Mouse (Mus musculus): ENCODE measurements at regions not wholly inside any gene's neighbourhood (a gene's known extent, or its start where the extent isn't known, plus 50 kb on each side); places are given as distances from the start of the nearest gene placed in this dataset.
"Not testable (repeated sequence)": the region's sequence is repeated elsewhere in the genome, so short reads cannot be mapped to it uniquely, and the experiment has no call there.

DNA sequence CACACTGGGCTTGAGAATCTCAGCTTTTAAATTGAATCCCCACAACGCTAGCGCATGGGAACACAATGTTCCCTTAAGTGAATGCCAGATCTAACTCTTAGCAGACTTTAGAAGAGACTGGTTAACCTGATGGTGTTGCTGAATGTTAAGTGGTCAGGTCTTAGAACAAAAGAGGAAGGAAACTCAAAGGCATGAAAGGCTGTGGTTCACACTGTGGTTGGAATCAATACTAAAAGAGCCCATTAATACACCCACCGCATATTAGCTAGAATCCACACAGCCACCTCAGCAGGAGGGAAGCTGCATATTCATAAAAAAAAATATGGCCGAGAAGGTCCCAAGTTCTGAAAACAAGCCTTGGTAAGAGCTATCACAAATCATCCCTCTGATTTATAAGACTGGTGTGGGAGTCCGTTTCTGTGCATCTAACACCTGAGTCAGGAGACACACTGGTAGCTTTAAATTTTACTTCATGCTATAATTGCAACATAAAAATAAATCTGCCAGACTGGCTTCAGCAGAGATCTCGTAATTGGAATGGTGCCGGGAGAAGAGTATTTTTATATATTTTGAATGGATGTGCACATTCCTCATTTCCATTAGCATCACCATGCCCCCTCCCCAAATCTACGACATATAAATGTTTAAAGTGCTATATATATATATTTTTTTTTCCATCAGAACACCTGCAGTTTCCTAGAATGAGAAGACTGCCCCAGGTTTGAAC lies 259.3 kb downstream of the Tpbg start:
- DNase-seq (ENCODE audit: low spot score) (no peak), ATAC-seq (no peak)
- Histone ChIP-seq H3K9me3 (ENCODE audit: low read length) (no peaks in the 10 kb centered on the region), H3K27ac (ENCODE audit: low read length) (no peak overlapping the region), H3K4me1 (ENCODE audit: insufficient read depth, low read depth, low read length) (no peaks in the 10 kb centered on the region), H3K27me3 (replicated peaks; ENCODE audit: insufficient read depth, low read length) (no peaks in the 10 kb centered on the region), H3K36me3 (ENCODE audit: insufficient read depth, low read length) (no peaks in the 10 kb centered on the region), H3K4me2 (replicated peaks; ENCODE audit: low read depth, low read length) (no peak overlapping the region), H3K4me3 (ENCODE audit: low read depth, low read length) (no peak overlapping the region), H3K9ac (replicated peaks; ENCODE audit: low read depth) (no peak overlapping the region)
- 86% methylated on average over 8 of the region's 8 CpGs for WGBS
- TF ChIP-seq CTCF (IDR thresholded peaks at IDR 0.05) (no peak), EP300 (IDR thresholded peaks at IDR 0.05) (no peak)

DNA sequence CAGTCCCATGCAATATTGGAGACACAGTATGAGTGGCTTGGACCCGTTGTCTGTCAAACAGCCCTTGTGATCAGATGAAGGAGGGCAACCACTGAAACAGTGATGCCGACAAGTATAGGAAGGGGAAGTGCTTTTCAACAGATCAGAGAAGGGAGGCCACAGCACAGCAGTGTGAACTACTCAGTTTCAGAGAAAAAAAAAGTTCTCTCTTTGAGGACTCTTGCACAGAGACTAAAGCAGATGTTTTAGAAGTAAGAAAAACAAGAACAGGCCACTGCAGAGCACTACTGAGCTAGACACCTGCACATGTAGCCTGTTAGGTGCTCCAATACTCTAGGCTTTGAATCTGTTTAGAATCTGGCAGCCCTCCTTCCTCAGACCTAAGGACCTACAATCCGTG lies 261.4 kb downstream of the Tpbg start:
- Histone ChIP-seq H3K27me3 (replicated peaks; ENCODE audit: insufficient read depth, low read length) (no peaks in the 10 kb centered on the region), H3K36me3 (ENCODE audit: insufficient read depth, low read length) (no peaks in the 10 kb centered on the region), H3K4me3 (ENCODE audit: low read depth, low read length) (no peak overlapping the region), H3K27ac (ENCODE audit: low read length) (no peak overlapping the region), H3K4me2 (replicated peaks; ENCODE audit: low read depth, low read length) (no peak overlapping the region), H3K9me3 (ENCODE audit: low read length) (no peaks in the 10 kb centered on the region), H3K4me1 (ENCODE audit: insufficient read depth, low read depth, low read length) (no peaks in the 10 kb centered on the region), H3K9ac (replicated peaks; ENCODE audit: low read depth) (no peak overlapping the region)
- ATAC-seq (no peak), DNase-seq (ENCODE audit: low spot score) (no peak)
- WGBS, result 55% methylated on average over 3 of the region's 3 CpGs
- TF ChIP-seq EP300 (IDR thresholded peaks at IDR 0.05) (no peak), CTCF (IDR thresholded peaks at IDR 0.05) (no peak)

DNA sequence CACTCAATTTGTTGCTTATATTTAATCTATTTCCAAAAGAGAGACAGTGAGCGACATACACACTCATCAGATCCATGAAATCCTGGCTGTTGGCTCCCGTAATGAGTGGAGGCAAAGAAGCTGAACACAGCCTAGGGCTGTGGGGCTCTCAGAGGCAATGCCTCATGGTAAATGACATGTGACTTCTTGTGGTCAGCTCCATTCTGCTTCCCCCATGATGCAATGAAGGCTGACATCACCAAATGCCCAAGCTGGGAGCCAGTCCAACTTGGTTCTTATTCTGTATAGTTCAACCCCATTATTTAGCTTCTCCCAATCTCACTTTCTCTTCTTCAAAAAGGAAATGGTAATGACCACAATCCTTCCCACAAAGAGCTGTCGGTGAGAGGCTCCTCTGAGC lies 262.5 kb downstream of the Tpbg start:
- Histone ChIP-seq H3K4me3 (ENCODE audit: low read depth, low read length) (no peak overlapping the region), H3K9ac (replicated peaks; ENCODE audit: low read depth) (no peak overlapping the region), H3K36me3 (ENCODE audit: insufficient read depth, low read length) (no peaks in the 10 kb centered on the region), H3K9me3 (ENCODE audit: low read length) (no peaks in the 10 kb centered on the region), H3K4me2 (replicated peaks; ENCODE audit: low read depth, low read length) (no peak overlapping the region), H3K27me3 (replicated peaks; ENCODE audit: insufficient read depth, low read length) (no peaks in the 10 kb centered on the region), H3K27ac (ENCODE audit: low read length) (no peak overlapping the region), H3K4me1 (ENCODE audit: insufficient read depth, low read depth, low read length) (0 out of 2 replicates have a peak, but pooled peaks cover 3% of the 10 kb centered on the region)
- no peak for ATAC-seq
- 68% methylated on average over 3 of the region's 3 CpGs for WGBS
- no peak for DNase-seq (ENCODE audit: low spot score)
- TF ChIP-seq EP300 (IDR thresholded peaks at IDR 0.05) (no peak), CTCF (IDR thresholded peaks at IDR 0.05) (no peak)

DNA sequence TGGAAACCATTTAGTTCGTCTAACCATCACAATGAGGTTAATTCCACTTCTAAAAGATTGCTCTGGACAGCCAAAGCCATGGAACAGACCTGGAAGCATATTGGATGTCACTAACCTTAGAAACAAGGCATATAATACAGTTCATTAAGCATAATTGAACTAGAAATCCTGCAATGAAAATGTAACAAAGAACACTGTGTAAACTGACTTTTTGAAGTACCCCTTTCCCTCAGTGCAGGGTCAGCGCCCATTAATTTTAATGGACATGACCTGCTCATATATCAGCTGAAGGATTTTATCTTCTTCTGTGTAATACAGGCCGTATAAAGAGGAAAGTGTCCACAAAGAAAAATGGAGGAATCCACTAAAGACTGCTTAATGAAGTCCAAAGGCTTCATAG lies 263.7 kb downstream of the Tpbg start:
- H3K36me3 ChIP-seq (ENCODE audit: insufficient read depth, low read length), result no peaks in the 10 kb centered on the region
- 0 out of 2 replicates have a peak, but pooled peaks cover 3% of the 10 kb centered on the region for H3K4me1 ChIP-seq (ENCODE audit: insufficient read depth, low read depth, low read length)
- no peak overlapping the region for H3K4me2 ChIP-seq (replicated peaks; ENCODE audit: low read depth, low read length)
- no peak for TF ChIP-seq CTCF (IDR thresholded peaks at IDR 0.05)
- TF ChIP-seq EP300 (IDR thresholded peaks at IDR 0.05), result no peak
- H3K27me3 ChIP-seq (replicated peaks; ENCODE audit: insufficient read depth, low read length), result no peaks in the 10 kb centered on the region
- no peak for ATAC-seq
- WGBS, result 81% methylated on average over 3 of the region's 3 CpGs
- no peak for DNase-seq (ENCODE audit: low spot score)
- no peak overlapping the region for H3K4me3 ChIP-seq (ENCODE audit: low read depth, low read length)
- H3K27ac ChIP-seq (ENCODE audit: low read length), result no peak overlapping the region
- H3K9ac ChIP-seq (replicated peaks; ENCODE audit: low read depth), result no peak overlapping the region
- H3K9me3 ChIP-seq (ENCODE audit: low read length), result no peaks in the 10 kb centered on the region

DNA sequence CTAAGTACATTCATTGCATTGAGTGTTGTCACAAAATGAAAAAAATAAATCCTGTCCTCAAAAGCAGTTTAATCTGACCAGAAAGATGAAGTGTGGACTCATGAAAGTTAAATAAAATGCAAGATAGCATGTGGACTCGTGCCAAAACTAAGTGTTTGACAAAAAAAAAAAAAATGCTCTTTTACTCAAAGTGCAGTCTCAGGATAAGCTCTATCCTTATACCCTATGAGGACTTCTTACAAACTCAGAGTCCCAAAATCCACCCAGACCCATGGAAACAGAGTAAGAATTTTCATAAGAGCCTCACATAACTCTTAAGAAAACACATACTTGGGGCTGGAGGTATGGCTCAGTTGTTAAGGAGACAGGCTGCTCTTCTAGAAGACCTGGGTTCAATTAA lies 267.7 kb downstream of the Tpbg start:
- no peak overlapping the region for H3K9ac ChIP-seq (replicated peaks; ENCODE audit: low read depth)
- H3K4me3 ChIP-seq (ENCODE audit: low read depth, low read length), result no peak overlapping the region
- 0 out of 2 replicates have a peak, but pooled peaks cover 3% of the 10 kb centered on the region for H3K4me1 ChIP-seq (ENCODE audit: insufficient read depth, low read depth, low read length)
- no peak overlapping the region for H3K4me2 ChIP-seq (replicated peaks; ENCODE audit: low read depth, low read length)
- no peaks in the 10 kb centered on the region for H3K36me3 ChIP-seq (ENCODE audit: insufficient read depth, low read length)
- no peaks in the 10 kb centered on the region for H3K27me3 ChIP-seq (replicated peaks; ENCODE audit: insufficient read depth, low read length)
- no peak overlapping the region for H3K27ac ChIP-seq (ENCODE audit: low read length)
- TF ChIP-seq EP300 (IDR thresholded peaks at IDR 0.05) (no peak), CTCF (IDR thresholded peaks at IDR 0.05) (no peak)
- peak; percentile 44 for DNase-seq (ENCODE audit: low spot score)
- ATAC-seq, result no peak
- WGBS, result 19% methylated on average over 1 of the region's 1 CpGs
- no peaks in the 10 kb centered on the region for H3K9me3 ChIP-seq (ENCODE audit: low read length)

DNA sequence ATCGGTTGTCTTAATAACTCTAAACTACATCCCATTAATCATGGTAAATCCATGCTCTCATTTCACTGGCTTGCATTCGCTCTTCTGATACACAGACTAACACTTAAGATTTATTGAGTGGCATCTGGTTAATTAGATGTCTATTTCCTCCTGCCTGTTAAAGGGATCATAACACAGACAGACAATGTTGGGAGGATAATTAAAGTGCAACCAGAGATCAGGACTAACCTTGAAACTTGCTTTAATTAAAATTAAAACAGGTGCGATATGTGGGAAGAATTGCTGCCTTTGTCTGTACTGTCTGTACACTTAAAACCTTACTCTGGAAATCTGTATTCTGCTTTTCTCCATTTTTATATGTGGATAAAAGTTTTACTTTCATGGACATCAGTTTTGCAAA lies 277.2 kb downstream of the Tpbg start:
- Histone ChIP-seq H3K9ac (replicated peaks; ENCODE audit: low read depth) (no peak overlapping the region), H3K4me3 (ENCODE audit: low read depth, low read length) (no peak overlapping the region), H3K27me3 (replicated peaks; ENCODE audit: insufficient read depth, low read length) (no peaks in the 10 kb centered on the region), H3K4me2 (replicated peaks; ENCODE audit: low read depth, low read length) (no peak overlapping the region), H3K36me3 (ENCODE audit: insufficient read depth, low read length) (no peaks in the 10 kb centered on the region), H3K9me3 (ENCODE audit: low read length) (no peaks in the 10 kb centered on the region), H3K4me1 (ENCODE audit: insufficient read depth, low read depth, low read length) (no peaks in the 10 kb centered on the region), H3K27ac (ENCODE audit: low read length) (no peak overlapping the region)
- no peak for DNase-seq (ENCODE audit: low spot score)
- no peak for TF ChIP-seq CTCF (IDR thresholded peaks at IDR 0.05)
- WGBS, result 85% methylated on average over 3 of the region's 3 CpGs
- no peak for ATAC-seq

DNA sequence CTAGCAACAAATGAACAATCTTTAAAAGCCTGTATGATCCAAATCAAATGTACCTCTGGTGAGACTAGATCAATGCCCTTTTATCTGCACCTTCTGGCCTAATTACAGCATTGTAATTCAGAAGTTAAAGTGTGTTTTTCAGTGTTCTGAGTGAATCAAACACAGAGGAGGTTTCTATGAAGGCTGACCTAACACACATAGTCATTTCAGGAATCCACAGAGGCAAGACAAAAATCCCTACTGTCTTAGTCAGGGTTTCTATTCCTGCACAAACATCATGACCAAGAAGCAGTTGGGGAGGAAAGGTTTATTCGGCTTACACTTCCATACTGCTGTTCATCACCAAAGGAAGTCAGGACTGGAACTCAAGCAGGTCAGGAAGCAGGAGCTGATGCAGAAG lies 293.4 kb downstream of the Tpbg start:
- not testable (repeated sequence) for H3K4me3 ChIP-seq (ENCODE audit: low read depth, low read length); DNase-seq (ENCODE audit: low spot score); H3K9me3 ChIP-seq (ENCODE audit: low read length); H3K36me3 ChIP-seq (ENCODE audit: insufficient read depth, low read length); H3K4me1 ChIP-seq (ENCODE audit: insufficient read depth, low read depth, low read length); H3K9ac ChIP-seq (replicated peaks; ENCODE audit: low read depth); H3K4me2 ChIP-seq (replicated peaks; ENCODE audit: low read depth, low read length); H3K27ac ChIP-seq (ENCODE audit: low read length); H3K27me3 ChIP-seq (replicated peaks; ENCODE audit: insufficient read depth, low read length); ATAC-seq
- WGBS, result 54% methylated on average over 1 of the region's 1 CpGs

Data from lung, postnatal 0 days (tissue).